Mouse (Mus musculus) left cerebral cortex, postnatal 4 days (tissue): Measurements from ENCODE around the gene Abi2. TPM values are rescaled to one million over a fixed set of nuclear protein-coding genes. Genes with fewer than 3 reads are reported as not detected.
"Not testable (repeated sequence)": the region's sequence is repeated elsewhere in the genome, so short reads cannot be mapped to it uniquely, and the experiment has no call there.

Experiments
- DNase-seq: peaks from one replicate; pipeline ENCODE4 v3.0.0-alpha.2; 2022
- intact Hi-C: fragments of 180-260 bp; cut with DNase I; formaldehyde crosslinking; loops from one replicate; pipeline ENCODE4 v1.15.1; 2025
- total RNA-seq, 2 experiments: library from RNA; stranded (reverse); gene quantifications; 2 replicates each; pipeline ENCODE4 v1.2.3; 2021

Abi2 gene
- total RNA-seq: 100 to 1,000 TPM; 472 to 486 TPM

GRCm38 (mm10) chr1:60409168-60409828 lies at the start of gene Abi2:
Gene Abi2 (plus strand): TSS chr1:60409619.
- intact Hi-C loops: loop anchor here (5.0 kb wide), 1 partner anchor 67 kb away; the partner anchor contains the start of gene Cyp20a1
- DNase-seq: peak; percentile 98

- no peak for DNase-seq
- intact Hi-C loops: no loop called here
Measured at GRCm38 (mm10) chr1:60361626-60362025, 47.8 kb upstream of the Abi2 start.

DNA sequence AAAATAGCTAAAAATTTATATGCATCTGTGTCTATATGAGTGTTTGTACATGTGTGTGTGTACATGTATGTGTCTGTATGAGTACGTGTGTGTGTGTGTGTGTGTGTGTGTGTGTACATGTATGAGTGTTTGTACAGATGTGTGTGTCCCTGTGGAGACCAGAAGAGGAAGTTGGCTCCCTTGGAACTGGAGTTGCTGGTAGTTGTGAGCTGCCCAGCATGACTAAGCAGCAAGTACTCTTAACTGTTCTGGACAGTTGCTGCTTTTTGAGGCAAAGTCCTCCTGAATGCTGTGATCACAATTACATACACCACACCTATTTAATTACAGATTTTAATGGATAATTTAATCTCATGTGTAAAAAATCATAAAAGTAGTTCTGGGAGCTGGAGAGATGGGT lies 32.9 kb upstream of the Abi2 start:
- intact Hi-C loops: no loop called here

GRCm38 (mm10) chr1:60381910-60382309 lies 27.5 kb upstream of the Abi2 start:
- intact Hi-C loops: no loop called here
- DNase-seq: no peak

More for the DNA sequence above, 32.9 kb upstream of the Abi2 start:
- DNase-seq: no peak

DNA sequence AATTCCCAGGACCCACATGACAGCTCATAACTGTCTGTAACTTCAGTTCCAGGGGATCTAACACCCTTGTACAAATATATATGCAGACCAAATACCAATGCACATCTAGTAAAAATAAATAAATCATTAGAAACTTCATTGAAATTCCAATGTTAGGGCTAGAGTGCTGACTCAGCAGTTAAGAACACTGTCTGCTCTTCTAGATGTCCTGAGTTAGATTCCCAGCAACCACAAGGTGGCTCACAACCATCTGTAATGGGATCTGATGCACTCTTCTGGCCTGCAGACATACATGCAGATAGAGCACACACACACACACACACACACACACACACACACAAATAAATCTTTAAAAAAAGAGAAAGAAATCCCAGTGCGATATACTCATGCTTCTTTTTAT lies 4.6 kb upstream of the Abi2 start:
- intact Hi-C loops: loop anchor here (5.0 kb wide), 1 partner anchor 63 kb away; the partner anchor contains the start of gene Cyp20a1
- no peak for DNase-seq

DNA sequence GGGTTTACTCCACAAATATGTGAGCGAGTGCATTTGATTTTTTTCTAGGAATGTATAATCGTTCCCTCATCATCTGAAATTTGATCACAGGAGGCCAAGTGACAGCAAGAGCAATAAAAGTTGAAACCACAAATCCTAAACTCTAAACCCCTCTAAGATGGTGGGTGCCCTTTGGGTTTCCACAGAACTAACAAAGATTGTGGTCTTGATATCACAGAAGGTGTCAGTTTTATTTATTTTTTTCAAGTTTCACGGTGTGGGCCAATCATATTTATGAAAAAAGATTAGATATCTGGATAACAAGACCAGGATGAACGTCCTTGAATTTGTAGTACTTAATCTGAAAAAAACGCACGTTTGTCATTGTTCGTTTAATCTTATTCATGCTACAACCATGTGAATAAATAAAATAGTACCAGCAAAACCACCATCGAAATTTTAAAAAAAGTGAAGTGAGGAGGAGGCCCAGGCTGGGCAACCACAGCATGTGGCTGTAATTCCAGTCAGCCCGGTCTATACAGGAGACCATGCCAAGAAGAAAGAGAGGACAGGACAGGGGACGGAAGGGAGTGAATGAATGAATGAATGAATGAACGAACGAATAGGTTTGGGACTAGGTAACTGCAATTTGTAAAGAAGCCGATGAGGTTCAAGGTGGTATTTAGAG lies 785 bp upstream of the Abi2 start:
- intact Hi-C loops: loop anchor here (5.0 kb wide), 1 partner anchor 66 kb away; the partner anchor contains the start of gene Cyp20a1
- DNase-seq: no peak

- intact Hi-C loops: loop anchor here (5.0 kb wide), 1 partner anchor 68 kb away; the partner anchor contains the start of gene Cyp20a1
- DNase-seq: peak; percentile 43
Measured at GRCm38 (mm10) chr1:60409928-60410817, 754 bp downstream of the Abi2 start.

- intact Hi-C loops: no loop called here
- DNase-seq: no peak
Measured at GRCm38 (mm10) chr1:60416724-60417123, 7.3 kb downstream of the Abi2 start.

DNA sequence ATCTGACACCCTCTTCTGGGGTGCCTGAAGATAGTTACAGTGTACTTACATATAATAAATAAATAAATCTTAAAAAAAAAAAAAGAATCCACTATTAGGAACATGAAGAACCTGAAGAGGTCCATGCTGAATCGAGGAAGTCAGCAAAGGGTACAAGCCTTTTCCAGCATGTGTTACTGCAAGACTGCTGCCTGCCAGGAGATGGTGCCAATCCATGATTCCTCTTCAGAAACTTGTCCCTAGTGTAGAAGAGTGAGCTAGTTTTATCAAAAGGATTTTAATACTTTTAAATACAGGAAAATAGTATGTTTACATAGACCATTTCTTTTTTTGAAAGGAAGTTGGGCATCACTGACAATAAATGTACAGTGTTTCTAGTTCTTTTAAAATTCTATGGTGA lies 14.5 kb downstream of the Abi2 start:
- intact Hi-C loops: no loop called here
- no peak for DNase-seq

DNA sequence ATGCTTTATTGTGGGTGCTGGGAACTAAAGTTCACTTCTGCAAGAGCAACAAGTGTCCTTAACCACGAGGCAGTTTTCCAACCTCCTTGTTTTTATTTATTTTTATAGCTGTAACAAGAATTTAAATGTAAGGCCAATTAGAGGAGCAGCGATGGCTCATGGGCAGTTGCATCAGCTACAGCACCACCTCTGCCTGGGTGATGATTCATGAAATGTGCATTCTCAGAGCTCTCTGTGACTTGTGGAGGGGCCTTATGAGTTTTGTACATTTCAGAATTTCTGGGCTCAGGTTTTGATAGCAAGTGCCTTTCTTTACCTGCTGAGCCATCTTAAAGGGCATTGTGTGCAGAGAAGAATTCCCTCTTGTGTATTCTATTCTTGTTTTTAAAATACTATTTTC lies 18.9 kb downstream of the Abi2 start:
- intact Hi-C loops: no loop called here
- no peak for DNase-seq

DNA sequence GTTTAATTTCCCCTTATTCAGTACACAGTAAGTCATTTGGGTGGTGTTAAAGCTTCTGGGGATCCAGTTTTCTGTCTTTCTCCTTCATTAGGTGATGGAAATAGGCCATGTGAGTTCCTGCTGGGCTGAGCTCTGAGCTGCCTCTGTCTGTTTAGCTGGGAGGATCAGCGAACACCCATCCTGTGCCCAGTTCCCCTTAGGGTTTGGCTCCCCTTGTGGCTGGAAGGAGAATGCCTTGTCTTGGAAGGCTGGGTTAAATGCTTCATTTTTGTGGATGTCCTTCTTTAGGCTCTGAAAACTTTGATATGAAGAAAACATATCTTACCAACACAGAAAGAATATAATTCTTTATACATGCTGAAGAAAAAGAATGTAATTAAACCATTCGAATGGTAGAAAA lies 19.5 kb downstream of the Abi2 start:
- DNase-seq: peak; percentile 24
- intact Hi-C loops: no loop called here

DNA sequence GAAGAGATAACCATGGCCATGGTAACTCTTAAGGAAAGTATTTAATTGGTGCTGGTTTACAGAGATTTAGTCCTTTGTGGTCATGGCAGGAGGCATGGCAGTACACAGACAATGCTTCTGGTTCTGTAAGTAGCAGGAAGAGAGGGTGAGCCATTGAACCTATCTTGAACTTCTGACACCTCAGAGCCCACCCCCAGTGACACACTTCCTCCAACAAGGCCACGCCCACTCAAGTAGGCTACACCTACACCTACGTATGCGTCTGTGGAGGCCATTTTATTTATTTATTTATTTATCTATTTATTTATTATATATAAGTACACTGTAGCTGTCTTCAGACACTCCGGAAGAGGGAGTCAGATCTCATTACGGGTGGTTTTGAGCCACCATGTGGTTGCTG lies 22.1 kb downstream of the Abi2 start:
- intact Hi-C loops: no loop called here
- DNase-seq: no peak

GRCm38 (mm10) chr1:60432497-60432896 lies 23.1 kb downstream of the Abi2 start:
- intact Hi-C loops: no loop called here
- no peak for DNase-seq

DNA sequence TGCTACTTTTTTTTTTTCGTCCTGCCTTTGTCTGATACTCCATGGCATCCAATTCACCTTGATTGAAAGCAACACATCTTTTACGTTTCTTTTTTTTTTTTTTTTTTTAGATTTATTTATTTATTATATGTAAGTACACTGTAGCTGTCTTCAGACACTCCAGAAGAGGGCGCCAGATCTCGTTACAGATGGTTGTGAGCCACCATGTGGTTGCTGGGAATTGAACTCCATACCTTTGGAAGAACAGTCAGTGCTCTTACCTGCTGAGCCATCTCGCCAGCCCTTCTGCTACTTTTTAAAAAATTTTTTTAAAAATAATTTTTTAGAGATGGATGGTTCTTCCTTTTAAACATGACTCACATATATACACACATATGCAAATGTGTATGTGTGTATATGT lies 32.0 kb downstream of the Abi2 start:
- intact Hi-C loops, DNase-seq: not testable (repeated sequence)

DNA sequence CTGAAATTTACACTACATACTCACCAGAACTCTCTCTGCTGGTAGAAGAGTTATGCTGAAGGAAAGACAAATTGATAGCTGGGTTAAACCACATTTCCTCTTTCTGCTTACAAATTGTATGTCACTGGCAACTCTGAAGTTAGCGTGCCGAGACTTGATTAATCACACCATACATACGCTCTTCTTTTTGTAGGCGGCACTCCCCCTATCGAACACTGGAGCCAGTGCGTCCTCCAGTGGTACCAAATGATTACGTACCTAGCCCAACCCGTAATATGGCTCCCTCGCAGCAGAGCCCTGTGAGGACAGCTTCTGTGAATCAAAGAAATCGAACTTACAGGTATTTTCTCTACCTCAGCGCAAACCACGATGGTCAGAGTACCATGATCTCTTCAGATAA lies 37.6 kb downstream of the Abi2 start:
- intact Hi-C loops: no loop called here
- no peak for DNase-seq

DNA sequence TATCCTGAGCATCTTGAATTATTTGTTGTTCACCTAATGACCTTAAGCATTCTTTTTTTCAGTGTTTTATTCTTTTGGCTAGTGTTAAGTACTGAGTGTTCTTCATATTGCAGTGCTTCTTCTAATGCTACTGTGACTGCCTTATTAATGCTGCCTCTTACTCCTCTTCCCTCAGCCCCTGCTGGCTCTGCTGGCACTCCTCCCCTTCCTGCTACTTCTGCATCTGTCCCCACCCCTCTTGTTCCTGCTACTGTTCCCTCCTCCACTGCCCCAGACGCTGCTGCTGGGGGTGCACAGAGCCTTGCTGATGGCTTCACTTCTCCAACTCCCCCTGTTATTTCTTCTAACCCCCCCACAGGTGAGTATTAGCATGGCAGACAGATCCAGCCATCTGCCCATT lies 40.5 kb downstream of the Abi2 start:
- DNase-seq: peak; percentile 16
- intact Hi-C loops: no loop called here

- intact Hi-C loops: no loop called here
- DNase-seq: no peak
Measured at GRCm38 (mm10) chr1:60460623-60461022, 51.2 kb downstream of the Abi2 start.

GRCm38 (mm10) chr1:60469491-60469890 lies 60.1 kb downstream of the Abi2 start:
- DNase-seq: no peak
- intact Hi-C loops: no loop called here

- intact Hi-C loops: no loop called here
- DNase-seq: no peak
Measured at GRCm38 (mm10) chr1:60470541-60470940, 61.1 kb downstream of the Abi2 start.

- intact Hi-C loops: no loop called here
- DNase-seq: no peak
Measured at GRCm38 (mm10) chr1:60481561-60481960, 72.1 kb downstream of the Abi2 start.

DNA sequence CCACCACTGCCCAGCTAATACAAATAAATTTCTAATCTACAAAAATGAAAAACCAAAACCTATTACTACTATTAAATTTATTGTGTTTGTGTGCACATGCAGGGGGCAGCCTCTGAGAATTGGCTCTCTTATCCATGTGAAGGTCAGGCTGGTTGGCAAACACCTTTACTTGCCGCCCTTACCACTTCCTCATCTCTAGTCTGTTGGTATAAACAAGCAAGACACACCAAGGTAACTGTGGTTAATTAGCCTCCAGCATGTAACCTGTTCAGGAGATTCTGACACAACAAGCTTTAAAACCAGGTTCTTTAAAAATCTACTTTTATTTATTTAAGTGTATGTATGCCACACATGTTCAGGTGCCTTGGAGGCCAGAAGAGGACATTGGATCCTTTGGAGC lies 73.5 kb downstream of the Abi2 start:
- intact Hi-C loops: no loop called here
- no peak for DNase-seq
